Mouse (Mus musculus) cerebellum, adult 9-11 months (tissue): Measurements from ENCODE around the gene H2al1e.
"Not testable (repeated sequence)": the region's sequence is repeated elsewhere in the genome, so short reads cannot be mapped to it uniquely, and the experiment has no call there.

Experiments
- DNase-seq: peaks from one replicate; pipeline ENCODE4 v3.0.0; 2022

Gene H2al1e

GRCm38 (mm10) chrX:11311634-11312033 lies at the start of gene H2al1e:
Gene H2al1e, plus strand, starts transcription at chrX:11311934.
- DNase-seq: not testable (repeated sequence)

- no peak for DNase-seq
These were observed 46.8 kb upstream of the H2al1e start for GRCm38 (mm10) chrX:11264918-11265317.

- no peak for DNase-seq
These were observed 43.9 kb upstream of the H2al1e start for GRCm38 (mm10) chrX:11267791-11268190.

GRCm38 (mm10) chrX:11269074-11269473 lies 42.7 kb upstream of the H2al1e start:
- peak; percentile 35 for DNase-seq

- no peak for DNase-seq
These were observed 38.5 kb upstream of the H2al1e start for GRCm38 (mm10) chrX:11273190-11273589.

- DNase-seq: no peak
These were observed 34.7 kb upstream of the H2al1e start for GRCm38 (mm10) chrX:11277083-11277482.

- DNase-seq: no peak
These were observed 31.0 kb upstream of the H2al1e start for GRCm38 (mm10) chrX:11280741-11281140.

GRCm38 (mm10) chrX:11288306-11288882 lies 23.3 kb upstream of the H2al1e start:
- DNase-seq: no peak

- no peak for DNase-seq
These were observed 22.5 kb upstream of the H2al1e start for GRCm38 (mm10) chrX:11289244-11289643.

GRCm38 (mm10) chrX:11298957-11299356 lies 12.8 kb upstream of the H2al1e start, which contains the start of gene H2al1a:
Gene H2al1a, plus strand, starts transcription at chrX:11299257.
- DNase-seq: not testable (repeated sequence)

- DNase-seq: not testable (repeated sequence)
These were observed 9.6 kb upstream of the H2al1e start, which contains the start of gene H2al1b for GRCm38 (mm10) chrX:11302132-11302531. Gene H2al1b, plus strand, starts transcription at chrX:11302432.

- DNase-seq: not testable (repeated sequence)
These were observed 6.4 kb upstream of the H2al1e start, which contains the start of gene H2al1c for GRCm38 (mm10) chrX:11305355-11305754. Gene H2al1c, plus strand, starts transcription at chrX:11305655.

GRCm38 (mm10) chrX:11308524-11308923 lies 3.2 kb upstream of the H2al1e start, which contains the start of gene H2al1d:
Gene H2al1d, plus strand, starts transcription at chrX:11308824.
- DNase-seq: not testable (repeated sequence)

GRCm38 (mm10) chrX:11314858-11315257 lies 3.1 kb downstream of the H2al1e start, which contains the start of gene H2al1f:
Gene H2al1f, plus strand, starts transcription at chrX:11315158.
- not testable (repeated sequence) for DNase-seq

- DNase-seq: not testable (repeated sequence)
These were observed 6.2 kb downstream of the H2al1e start, which contains the start of gene H2al1g for GRCm38 (mm10) chrX:11317956-11318355. Gene H2al1g, plus strand, starts transcription at chrX:11318256.

GRCm38 (mm10) chrX:11321192-11321591 lies 9.5 kb downstream of the H2al1e start, which contains the start of gene H2al1h:
Gene H2al1h, plus strand, starts transcription at chrX:11321492.
- not testable (repeated sequence) for DNase-seq

GRCm38 (mm10) chrX:11324359-11324758 lies 12.6 kb downstream of the H2al1e start, which contains the start of gene H2al1i:
Gene H2al1i, plus strand, starts transcription at chrX:11324659.
- DNase-seq: not testable (repeated sequence)

- DNase-seq: not testable (repeated sequence)
These were observed 15.8 kb downstream of the H2al1e start, which contains the start of gene H2al1j for GRCm38 (mm10) chrX:11327522-11327921. Gene H2al1j, plus strand, starts transcription at chrX:11327822.

- DNase-seq: peak; percentile 28
These were observed 34.0 kb downstream of the H2al1e start for GRCm38 (mm10) chrX:11345762-11346161.

GRCm38 (mm10) chrX:11346756-11347155 lies 35.0 kb downstream of the H2al1e start:
- peak; percentile 10 for DNase-seq

GRCm38 (mm10) chrX:11360823-11361222 lies 49.1 kb downstream of the H2al1e start:
- no peak for DNase-seq

GRCm38 (mm10) chrX:11361261-11361660 lies 49.5 kb downstream of the H2al1e start:
- no peak for DNase-seq
